Mouse (Mus musculus) kidney, adult 18-20 months (tissue): Measurements from ENCODE around the gene Prim2.
A peak's percentile ranks its signal among the peaks of the same experiment; 100 is the strongest.

Experiments
- DNase-seq: peaks from one replicate; pipeline ENCODE4 v3.0.0; 2021

Gene Prim2

DNA sequence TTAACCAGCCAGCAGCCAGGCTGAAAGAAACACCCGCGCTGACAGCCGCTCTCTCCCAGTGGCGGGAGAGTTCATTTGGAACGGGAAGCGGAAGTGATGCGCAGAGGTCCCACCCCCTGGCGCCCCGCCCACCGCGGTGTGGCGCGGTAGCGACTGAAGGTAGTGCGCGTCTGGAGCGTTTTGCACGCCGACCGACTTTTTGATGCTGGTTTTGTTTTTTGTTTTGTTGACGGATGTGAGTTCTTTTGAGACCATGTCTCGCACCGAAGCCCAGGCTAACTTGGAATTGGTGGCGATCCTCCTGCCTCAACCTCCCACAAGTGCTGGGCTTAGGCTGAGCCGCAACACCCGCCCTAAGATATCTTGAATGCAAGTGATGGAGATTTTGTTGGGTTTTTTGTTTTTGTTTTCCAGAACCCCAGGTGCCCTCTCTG lies at the start of gene Prim2:
Prim2 (minus strand) TSS at position 88 of the 434 bp plus-strand sequence.
- DNase-seq = peak; percentile 90

DNA sequence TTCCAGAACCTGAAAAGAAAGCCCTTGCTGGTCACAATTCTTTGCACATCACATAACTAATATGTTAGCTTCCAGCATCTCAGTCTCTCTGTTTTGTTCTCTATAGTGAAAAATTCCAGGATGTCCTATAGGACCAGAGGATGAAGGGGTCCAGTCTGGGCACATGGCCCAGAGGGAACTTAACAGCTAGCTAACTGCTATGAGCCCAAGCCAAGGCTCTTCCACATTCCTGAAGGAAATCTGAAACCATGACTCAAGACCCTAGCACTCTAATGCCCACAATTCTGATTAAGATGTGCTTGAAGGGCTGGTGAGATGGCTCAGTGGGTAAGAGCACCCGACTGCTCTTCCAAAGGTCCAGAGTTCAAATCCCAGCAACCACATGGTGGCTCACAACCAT lies 48.0 kb upstream of the Prim2 start:
- DNase-seq = no peak

DNA sequence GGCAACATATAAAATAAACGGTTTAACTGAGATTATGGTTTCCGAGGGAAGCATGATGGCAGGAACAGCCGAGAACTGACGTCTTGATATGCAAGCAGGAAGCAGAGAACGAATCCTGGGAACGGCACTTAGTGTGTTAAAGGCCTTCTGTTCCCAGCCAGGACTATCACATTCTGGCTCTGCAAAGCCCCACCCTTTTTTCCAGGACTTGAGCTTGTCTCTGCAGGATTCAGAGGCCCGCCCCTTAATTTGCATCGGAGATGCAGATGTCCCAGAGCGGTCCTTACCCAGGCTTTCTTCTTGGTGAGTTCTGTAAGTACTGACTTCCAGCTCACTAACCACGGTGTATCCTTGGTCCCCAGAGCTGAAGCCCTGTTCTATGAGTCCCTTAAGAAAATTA lies 45.2 kb upstream of the Prim2 start:
- no peak for DNase-seq

DNA sequence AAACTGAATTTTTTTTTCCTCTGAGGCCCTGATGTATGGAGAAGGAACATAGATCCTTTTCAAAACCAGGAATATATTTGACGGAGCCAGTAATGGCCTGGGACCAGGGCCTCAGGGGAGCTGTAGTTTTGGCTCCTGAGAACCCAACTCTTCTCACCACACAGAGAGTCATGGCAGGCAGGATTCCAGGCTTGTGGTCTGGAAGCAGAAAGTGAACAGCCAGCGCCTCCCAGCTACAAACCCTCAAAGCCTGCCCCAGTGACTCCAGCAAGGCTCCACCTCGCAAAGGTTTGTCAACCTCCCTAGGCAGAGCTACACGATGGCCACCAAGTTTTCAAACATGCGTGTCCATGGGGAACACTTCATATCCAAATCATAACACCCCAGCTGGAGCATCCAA lies 42.4 kb upstream of the Prim2 start:
- DNase-seq = no peak

DNA sequence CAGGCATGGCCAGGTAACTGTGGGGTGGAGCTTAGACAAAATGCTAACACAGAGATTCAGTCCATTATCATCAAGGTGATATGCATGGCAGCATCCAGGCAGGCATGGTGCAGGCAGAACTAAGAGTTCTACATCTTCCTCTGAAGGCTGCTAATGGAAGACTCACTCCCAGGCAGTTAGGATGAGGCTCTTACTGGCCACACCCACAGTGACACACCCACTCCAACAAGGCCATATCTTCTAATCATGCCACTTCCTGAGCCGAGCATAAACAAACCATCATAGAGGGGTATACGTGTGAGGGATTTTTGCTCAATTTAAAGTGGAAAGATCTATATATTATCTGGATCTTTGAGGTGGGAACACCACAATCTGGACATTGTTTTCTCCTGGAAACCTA lies 40.0 kb upstream of the Prim2 start:
- DNase-seq = no peak

DNA sequence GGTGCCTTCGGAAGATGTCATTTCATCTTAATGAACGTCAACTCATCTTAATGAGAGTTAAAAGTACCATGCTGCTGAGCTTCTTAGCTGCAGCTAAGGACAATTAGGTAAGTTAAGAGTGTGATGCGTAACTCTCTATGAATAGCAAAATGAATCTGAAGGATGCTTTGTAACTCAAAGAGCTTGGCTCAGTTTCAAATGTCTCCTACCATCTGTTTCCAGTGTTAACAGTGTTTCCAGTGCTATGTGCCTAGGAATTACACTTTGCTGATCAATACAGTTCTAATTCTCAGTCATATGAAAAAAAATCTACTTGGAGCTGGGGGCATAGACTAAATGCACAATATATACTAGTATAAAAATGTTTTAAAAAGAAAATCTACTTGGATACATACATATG lies 31.6 kb upstream of the Prim2 start:
- DNase-seq = no peak

DNA sequence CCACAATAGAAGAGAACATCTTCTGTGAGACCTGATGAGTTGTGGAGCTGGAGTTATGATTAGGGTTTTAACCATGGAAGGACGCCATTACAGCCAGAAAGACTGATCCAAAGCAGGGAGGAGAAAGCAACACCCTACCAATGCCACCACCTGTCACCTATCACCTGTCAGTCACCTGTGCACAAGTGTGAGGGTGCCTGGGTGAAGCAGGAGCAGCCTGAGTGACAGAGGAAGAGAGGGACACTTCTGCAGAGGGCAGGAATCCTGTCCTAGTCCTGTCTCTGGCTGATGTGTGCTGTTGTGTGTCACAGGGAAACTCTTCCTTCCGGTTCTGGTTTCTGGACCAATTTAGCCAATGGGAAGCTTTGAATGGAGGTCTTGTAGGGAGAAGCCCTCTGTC lies 26.4 kb upstream of the Prim2 start:
- no peak for DNase-seq

DNA sequence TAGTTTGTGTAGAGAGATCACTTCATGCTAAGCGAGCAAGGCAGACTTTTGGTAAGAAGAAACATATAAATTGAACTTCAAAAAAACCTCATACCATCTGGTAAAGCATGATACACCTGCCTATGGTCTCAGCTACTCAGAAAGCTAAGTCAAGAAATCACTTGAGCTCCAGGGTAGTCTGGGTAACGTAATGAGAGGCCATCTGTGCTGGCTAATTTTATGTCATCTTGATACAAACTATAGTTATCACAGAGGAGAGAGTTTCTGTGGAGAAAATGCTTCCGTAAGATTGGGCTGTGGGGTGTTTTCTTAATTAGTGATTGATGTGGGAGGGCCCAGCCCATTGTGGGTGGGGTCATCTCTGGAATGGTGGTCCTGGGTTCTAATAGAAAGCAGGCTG lies 24.3 kb upstream of the Prim2 start:
- no peak for DNase-seq

DNA sequence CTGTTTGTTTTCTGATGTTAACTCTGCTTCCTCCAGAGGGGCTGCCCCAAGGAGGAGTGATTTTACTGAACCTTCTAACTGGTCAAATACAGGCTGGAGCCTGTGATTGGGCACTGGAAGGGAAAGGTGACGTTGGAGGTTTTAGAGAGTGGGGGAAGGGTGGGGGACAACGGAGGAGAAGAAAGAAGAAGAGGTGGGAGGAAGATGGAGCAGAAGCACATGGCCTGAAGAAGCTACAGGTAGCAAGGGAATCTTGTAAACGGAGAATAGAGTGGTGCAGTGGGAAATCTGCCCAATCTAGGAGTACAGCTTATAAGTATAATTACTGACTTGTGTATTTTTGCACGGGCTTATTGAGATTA lies 20.5 kb upstream of the Prim2 start:
- no peak for DNase-seq

DNA sequence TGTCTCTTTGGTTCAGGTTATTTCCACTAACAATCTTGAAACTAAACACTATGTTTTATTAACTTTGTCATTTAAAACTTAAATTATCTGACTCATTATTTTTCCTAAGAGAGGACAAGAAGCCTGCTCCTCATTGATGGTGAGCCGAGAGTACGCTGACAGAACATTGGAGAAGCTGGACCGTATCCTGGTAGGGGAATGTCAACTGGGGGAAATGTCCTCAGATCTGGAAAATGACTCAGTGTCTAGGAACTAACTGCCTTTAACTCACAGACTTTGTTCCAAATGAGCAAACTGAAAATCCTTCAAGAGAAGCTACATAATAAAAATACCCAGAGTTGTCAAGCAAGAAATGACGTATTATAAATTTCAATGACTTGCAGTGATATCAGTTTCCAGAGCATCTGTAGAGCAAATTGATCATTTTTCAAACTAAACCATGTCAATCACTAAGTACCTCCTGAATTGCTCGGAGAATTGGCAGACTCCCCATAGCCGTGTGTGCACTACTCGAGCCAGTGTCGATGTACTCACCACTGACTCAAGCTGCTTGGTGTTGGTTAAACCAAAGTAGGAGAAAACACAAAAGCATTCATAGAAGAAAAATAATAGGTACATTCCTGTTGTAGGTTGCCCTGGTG lies 20.0 kb upstream of the Prim2 start:
- DNase-seq = no peak

DNA sequence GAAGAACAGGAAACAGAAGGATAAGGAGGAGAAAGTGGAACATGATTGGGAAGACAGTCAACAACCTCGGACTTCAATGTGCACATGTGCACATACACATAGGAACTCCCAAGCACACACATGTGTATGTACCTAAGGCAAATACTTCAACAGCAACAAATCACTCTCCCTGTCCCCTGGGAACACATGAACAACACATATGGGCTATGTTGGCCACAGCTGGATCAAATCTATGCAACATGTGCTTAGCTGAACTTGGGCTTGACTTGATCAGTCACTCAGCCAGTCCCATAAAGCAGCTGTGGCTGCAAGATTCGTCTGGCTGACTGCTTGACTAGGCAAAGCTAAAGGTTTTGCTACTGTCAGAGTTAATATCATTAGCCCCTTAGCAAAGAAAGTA lies 19.2 kb upstream of the Prim2 start:
- DNase-seq = no peak

DNA sequence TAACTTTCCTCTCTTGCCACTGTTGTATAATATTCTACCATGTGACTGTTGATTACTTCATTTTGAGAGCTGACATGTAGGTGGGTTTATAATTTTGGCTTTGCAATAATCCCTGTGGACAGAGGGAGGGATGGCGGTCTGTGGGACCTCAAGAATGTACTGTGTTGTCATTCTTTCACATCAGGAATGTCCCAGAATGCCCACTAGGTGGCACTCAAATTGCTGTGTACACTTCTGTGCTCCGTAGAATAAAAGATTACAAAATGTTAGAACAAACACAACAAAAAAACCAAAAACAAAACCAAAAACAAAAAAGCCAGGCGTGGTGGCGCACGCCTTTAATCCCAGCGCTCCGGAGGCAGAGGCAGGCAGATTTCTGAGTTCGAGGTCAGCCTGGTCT lies 14.9 kb upstream of the Prim2 start:
- peak; percentile 51 for DNase-seq

DNA sequence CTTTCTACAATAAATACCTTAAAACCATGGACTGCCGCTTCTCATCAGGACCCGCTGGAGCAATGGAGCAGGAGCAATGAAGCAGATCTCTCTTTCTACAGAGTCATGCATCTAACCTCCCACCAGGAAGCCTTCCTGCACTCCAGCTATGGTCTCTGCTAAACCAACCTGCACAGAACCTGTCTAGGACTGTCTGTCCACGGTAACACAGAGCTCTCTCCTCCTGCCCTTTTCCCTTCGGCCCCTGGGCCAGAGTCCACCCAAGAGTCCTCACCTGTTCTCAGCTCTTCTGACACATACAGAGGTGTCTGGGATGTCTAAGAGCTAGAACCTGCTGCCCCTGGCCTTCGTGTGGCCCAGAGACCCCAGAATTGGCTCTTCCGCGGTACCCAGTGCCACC lies 11.3 kb upstream of the Prim2 start:
- DNase-seq = peak; percentile 22

DNA sequence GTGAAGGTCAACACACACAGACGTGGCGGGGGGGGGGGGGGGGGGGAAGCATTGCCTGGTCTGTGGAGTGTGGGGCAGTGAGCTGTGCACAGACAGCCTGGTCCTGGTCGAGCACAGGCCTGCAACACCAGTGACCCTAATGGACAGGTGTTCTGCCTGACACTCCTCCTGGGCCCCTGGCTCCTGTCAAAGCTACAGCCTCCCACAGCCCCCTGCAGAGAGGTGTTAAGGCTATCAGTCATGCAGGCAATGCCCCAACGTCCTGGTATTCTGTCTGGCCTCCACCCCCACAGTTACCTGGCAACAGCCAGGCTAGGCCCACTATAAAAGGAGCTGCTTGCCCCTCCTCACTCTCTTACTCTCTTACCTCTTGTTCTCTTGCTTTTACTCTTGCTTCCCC lies 10.8 kb upstream of the Prim2 start:
- no peak for DNase-seq

DNA sequence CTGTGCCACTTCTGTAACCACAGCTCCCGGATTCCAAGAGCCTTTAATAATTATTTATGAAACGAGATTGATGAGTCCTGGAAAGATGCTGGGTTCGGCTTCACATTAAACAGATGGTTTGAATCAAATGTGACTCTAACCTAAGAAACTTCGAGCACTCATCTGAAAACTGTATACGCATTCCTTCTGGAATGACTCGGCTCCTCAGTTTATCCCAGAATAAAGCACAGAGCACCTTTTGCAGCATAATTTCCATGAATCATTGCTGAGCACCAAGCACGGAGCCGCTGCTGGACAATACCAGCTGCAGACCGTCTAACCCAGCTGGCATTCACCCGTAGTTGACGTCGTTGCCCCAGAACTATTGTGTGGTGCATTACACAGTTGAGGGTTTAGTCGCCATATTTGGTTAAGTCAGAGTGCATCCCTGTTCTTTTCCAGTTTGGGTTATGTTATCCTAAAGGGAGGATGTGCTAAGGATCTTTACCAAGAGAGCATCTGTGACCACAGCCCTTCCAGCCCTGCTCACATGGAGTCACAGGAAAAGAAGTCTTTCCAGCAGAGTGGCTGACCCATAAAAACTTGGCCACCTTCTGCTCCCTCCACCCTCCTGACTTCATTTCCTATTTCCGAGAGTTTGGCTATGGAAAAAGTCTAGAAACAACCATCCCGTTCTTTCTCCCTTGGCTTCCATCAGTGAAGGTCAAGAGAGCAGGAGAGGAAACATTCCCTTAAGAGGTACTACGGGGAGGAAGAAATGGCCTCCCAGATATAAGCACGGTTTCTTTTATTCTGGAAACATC lies 3.8 kb upstream of the Prim2 start:
- DNase-seq = no peak

DNA sequence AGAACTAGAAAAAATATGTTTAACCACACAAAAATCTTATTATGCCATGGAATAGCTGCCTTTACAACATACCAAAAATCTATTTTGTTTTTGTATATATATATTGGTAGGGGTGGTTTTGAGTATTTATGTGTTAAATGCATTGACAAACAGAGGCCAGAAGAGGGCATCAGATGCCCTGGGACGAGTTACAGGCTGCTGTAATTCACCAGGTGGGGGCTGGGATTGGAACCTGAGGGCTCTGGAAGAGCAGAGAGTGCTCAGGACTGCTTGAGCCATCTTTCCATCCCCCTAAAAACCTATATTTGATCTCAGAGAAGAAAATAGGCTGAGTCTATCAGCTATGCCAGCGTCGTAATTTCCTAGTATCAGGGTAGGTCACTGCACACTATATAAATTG lies 2.9 kb upstream of the Prim2 start:
- no peak for DNase-seq

DNA sequence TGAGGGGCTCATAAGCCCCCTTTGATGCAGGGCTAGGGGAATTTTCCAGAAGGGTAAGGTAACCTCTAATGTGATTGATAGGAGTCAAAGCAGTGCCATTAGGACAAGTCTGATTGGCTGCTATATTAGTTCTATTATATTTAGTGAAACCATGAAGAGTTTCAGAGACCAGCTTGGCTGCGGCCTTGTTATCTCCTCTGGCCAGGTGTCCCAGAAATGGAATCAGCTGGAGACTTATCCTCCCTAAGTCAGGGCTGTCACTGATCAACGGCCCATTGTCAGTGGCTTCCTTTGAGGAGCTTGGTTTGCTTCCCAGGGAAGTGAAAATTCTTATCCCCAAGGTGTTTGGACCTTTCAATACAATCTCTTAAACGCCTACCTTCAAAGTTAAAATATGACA lies 2.5 kb upstream of the Prim2 start:
- no peak for DNase-seq

DNA sequence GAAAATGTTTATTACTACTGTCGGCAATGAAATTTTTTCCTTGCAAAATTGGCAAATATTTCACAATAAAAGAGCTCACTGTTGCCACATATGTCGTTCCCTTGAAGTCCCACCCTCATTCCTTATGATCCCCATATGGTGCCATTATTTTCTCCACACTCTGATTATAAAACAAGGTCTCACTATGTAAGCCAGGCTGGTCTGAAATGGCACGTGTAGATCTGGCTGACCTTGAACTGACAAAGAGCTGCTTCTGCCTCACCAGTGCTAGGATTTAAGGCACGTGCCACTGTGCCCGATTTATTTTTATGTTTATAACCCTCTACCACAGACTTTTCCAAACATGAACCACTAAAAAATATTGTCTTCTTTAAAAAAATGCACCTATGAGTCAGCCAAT lies 1.8 kb upstream of the Prim2 start:
- no peak for DNase-seq

DNA sequence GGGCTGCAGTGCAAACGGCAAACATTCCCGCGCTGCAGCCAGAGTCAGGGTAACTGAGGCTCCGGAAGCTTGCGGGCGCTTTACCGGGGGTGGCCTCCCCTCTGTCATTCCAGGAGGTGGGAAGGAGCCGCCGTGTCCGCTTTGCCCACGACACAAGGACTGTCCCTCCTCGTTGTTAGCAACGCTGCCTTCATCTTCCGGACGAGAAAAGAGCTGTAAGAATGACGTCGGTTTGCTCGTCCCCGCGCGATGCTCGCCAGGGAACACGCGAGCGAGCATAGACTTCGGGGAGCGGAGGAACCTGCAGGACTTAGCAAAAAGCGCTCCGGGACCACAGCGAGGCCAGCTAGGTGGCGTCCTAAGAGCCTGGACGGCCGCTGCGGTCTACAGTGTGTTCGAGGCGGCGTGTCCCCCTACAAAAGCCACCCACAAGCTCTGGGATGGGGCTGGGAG lies 595 bp upstream of the Prim2 start:
- DNase-seq = peak; percentile 55

DNA sequence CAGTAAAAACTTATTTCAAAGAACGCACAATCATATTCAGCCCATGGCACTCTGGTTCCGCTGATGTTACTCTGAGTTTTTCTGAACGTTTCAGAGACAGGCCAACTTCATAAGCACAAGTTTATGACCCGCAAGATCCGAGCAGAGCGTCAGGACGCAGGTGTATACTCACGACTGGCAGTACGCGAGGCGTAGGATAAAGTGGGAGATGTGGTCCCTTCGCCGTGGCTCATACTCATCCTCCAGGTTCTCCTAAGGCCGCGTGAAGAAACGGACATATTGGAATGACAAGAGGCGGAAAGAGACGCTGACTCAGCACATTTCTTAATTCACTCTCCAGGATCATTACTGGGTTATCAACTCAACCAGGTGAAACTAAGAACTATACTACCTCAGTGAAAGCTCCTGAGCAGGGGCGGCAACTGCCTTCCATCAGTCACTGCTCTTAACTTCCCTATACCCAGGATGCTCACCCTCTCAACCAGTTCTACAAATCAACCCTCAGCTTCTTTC lies 5.9 kb downstream of the Prim2 start:
- DNase-seq = no peak

DNA sequence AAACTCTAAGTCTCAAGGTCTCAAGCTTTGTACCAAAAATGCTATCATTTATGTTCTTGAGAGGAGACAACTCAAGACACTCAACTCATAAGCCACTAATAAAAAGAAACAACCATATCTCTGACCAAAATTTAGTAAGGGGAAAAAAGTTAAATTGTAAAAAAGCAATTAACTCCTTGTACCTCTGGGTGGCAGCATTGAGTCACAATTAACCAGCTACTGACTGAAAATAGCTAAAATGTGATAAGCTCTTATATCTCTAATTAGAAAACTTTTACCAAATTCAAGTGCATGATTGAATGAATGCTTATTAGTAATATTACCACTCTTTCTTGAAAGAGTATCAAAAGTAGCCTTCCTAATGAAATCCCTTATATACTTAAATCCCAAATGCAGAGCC lies 6.4 kb downstream of the Prim2 start:
- no peak for DNase-seq

DNA sequence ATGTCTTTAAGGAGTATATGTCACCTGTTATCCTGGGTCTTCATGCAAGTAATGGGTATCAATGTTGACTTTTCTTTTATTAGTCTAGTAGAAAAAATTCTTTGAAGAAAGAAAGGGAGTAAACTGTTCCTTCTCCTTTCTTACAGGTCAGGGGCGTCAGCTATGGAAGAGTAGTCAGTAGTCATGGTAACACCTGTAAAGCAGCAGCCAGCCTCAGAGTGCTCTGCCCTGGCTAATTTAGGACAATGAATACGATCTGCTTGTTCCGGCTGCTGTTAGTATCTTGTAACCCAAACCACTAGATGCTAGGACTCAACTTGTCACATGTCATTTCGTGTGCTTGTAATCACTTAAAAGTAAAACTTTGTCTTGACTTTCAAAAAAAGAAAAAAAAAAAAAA lies 11.3 kb downstream of the Prim2 start:
- no peak for DNase-seq

DNA sequence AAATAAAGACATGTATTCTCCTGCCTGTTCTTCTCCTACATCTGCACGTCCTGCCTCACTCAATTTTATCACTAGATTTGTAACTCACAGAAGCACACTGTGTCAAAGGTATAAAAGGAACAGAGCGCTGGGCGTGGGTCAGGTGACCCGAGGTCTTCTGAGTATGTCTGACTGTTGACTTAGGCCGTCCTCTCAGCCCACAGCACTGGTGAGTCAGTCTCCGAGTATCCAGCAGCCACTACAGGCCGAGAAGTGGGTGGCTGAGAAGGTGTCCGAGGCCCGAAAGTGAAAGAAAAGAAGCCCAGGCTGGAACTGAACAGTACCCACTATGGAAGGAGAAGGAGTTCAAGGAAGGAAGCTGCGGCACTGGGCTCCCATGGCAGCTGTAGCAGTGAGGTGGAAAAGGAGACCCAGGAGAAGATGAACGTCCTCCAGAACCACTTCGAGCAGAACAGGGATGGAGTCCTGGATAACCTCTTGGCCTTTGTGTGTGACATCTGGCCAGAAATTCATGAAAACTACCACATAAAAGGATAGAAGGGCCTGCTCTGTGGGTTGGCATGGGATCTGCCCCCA lies 11.9 kb downstream of the Prim2 start:
- DNase-seq = no peak

DNA sequence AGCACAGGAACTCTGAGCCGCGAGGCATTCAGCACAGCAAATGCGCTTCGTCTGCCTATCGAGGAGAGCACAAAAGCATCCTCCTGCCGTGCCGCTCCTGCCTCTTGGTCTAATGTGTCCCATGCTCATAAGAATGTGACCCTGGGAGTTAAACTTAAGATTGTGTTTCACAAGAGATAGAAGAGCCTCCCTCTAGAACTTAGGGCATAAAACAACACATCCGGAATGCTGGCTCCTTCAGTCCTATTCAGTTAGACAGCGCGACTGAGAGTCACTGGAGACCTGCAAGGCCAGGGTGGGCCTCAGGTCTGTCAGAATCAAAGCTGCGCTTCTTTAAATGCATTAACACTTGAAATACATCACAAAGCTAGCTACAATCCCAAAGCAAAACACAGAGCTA lies 18.7 kb downstream of the Prim2 start:
- no peak for DNase-seq
